Mouse (Mus musculus) Patski (cell line): ENCODE data around the gene Ces4a. TPM values are rescaled to one million over a fixed set of nuclear protein-coding genes. Genes with fewer than 3 reads are reported as not detected.
"Not testable (repeated sequence)": the region's sequence is repeated elsewhere in the genome, so short reads cannot be mapped to it uniquely, and the experiment has no call there.

Experiments
- ATAC-seq: fragments of 100-300 bp; one replicate; pipeline ENCODE4 v1.8.0; 2021
- CTCF ChIA-PET: fragments of 350-600 bp; sonication (Branson Sonifier 250); formaldehyde crosslinking; loops from one replicate; lab custom pipeline; 2022; ENCODE audit warnings: inconsistent platforms; lab: Charles Lee
- POLR2A ChIA-PET: fragments of 350-600 bp; sonication (Branson Sonifier 250); formaldehyde crosslinking; loops from one replicate; lab custom pipeline; 2022; ENCODE audit warnings: antibody characterized with exemption, inconsistent platforms; lab: Charles Lee
- DNase-seq: peaks from one replicate; pipeline ENCODE4 v3.0.0-alpha.2; 2011; ENCODE audit warnings: low read depth, low spot score
- H3K27me3 ChIP-seq: fragments of 371-371 bp; one replicate; pipeline ENCODE4 v1.5.1; 2021
- CTCF ChIP-seq: fragments of 100-300 bp; IDR thresholded peaks from one replicate; pipeline ENCODE4 v1.5.1; 2021
- in situ Hi-C: fragments of 300-500 bp; cut with MboI; formaldehyde crosslinking; loops from 3 replicates; pipeline ENCODE4 v1.11.1; 2018; ENCODE audit warnings: low pct_unique_long_range_greater_than_20kb, mixed read lengths
- polyA plus RNA-seq: library from polyadenylated mRNA; unstranded; gene quantifications from one replicate; pipeline ENCODE4 v1.2.3, GENCODE M21; 2021

Gene Ces4a
- polyA plus RNA-seq, 1 experiment from 2014 or later, result not detected

- no peaks in the 10 kb centered on the region for H3K27me3 ChIP-seq
- in situ Hi-C loops, result no loop called here
- ChIA-PET POLR2A (interaction anchor here (0.7 kb wide), 1 partner anchor 16 kb away, joined by 4 read pairs; no protein-coding TSS in a partner anchor), CTCF (interaction anchor here (1.2 kb wide), 1 partner anchor 48 kb away, joined by 3 read pairs; no protein-coding TSS in a partner anchor)
- ATAC-seq (no peak), DNase-seq (no peak)
- no peak for TF ChIP-seq CTCF
Observed at GRCm38 (mm10) chr8:105169582-105169981, 38.0 kb downstream of the Ces4a start.

- ChIA-PET POLR2A (interaction anchor here (0.7 kb wide), 1 partner anchor 17 kb away, joined by 4 read pairs; no protein-coding TSS in a partner anchor), CTCF (interaction anchor here (1.2 kb wide), 1 partner anchor 47 kb away, joined by 3 read pairs; no protein-coding TSS in a partner anchor)
- H3K27me3 ChIP-seq, result no peaks in the 10 kb centered on the region
- no peak for TF ChIP-seq CTCF
- in situ Hi-C loops, result no loop called here
- no peak for DNase-seq
- ATAC-seq, result peak; percentile 10
Observed at GRCm38 (mm10) chr8:105170041-105170380, 38.4 kb downstream of the Ces4a start.

- in situ Hi-C loops, result no loop called here
- ATAC-seq (peak; percentile 88), DNase-seq (peak; percentile 54)
- ChIA-PET CTCF (interaction anchor here (1.2 kb wide), 1 partner anchor 47 kb away, joined by 3 read pairs; no protein-coding TSS in a partner anchor), POLR2A (no interaction called here)
- no peak for TF ChIP-seq CTCF
- H3K27me3 ChIP-seq, result no peaks in the 10 kb centered on the region
Observed at GRCm38 (mm10) chr8:105170381-105171115, 38.9 kb downstream of the Ces4a start, which contains the start of gene Cbfb. TSS of gene Cbfb (plus strand) at chr8:105170674.

GRCm38 (mm10) chr8:105171116-105172002 lies 39.8 kb downstream of the Ces4a start:
- peak; percentile 49 for ATAC-seq
- no peak for TF ChIP-seq CTCF

GRCm38 (mm10) chr8:105172003-105172362 lies 40.4 kb downstream of the Ces4a start:
- no peak for ATAC-seq
- no peak for TF ChIP-seq CTCF
- POLR2A ChIA-PET, result interaction anchor here (0.7 kb wide), 1 partner anchor 19 kb away, joined by 3 read pairs; no protein-coding TSS in a partner anchor
- H3K27me3 ChIP-seq, result no peaks in the 10 kb centered on the region
- CTCF ChIA-PET, result no interaction called here
- in situ Hi-C loops, result no loop called here
- no peak for DNase-seq

More at GRCm38 (mm10) chr8:105171116-105172002, 39.8 kb downstream of the Ces4a start:
- DNase-seq, result no peak
- in situ Hi-C loops, result no loop called here
- ChIA-PET POLR2A (interaction anchor here (0.7 kb wide), 1 partner anchor 19 kb away, joined by 3 read pairs; no protein-coding TSS in a partner anchor), CTCF (no interaction called here)
- H3K27me3 ChIP-seq, result no peaks in the 10 kb centered on the region

GRCm38 (mm10) chr8:105175287-105175686 lies 43.7 kb downstream of the Ces4a start:
- DNase-seq, POLR2A ChIA-PET: not testable (repeated sequence)
- CTCF ChIA-PET, result interaction anchor here (1.0 kb wide), 1 partner anchor 10 kb away, joined by 3 read pairs; no protein-coding TSS in a partner anchor

GRCm38 (mm10) chr8:105178211-105178800 lies 46.7 kb downstream of the Ces4a start:
- DNase-seq (no peak), ATAC-seq (no peak)
- POLR2A ChIA-PET, result no interaction called here
- CTCF ChIA-PET, result interaction anchor here (0.9 to 2.1 kb wide), 7 partner anchors 10 to 43 kb away, joined by 3 to 7 read pairs (median 3); no protein-coding TSS in a partner anchor
- no peak for TF ChIP-seq CTCF
- in situ Hi-C loops, result no loop called here
- no peaks in the 10 kb centered on the region for H3K27me3 ChIP-seq

More at GRCm38 (mm10) chr8:105175287-105175686, 43.7 kb downstream of the Ces4a start:
- in situ Hi-C loops, ATAC-seq, H3K27me3 ChIP-seq: not testable (repeated sequence)

- H3K27me3 ChIP-seq, result no peaks in the 10 kb centered on the region
- DNase-seq (no peak), ATAC-seq (no peak)
- in situ Hi-C loops, result no loop called here
- ChIA-PET POLR2A (no interaction called here), CTCF (interaction anchor here (1.4 to 1.9 kb wide), 2 partner anchors 8 to 36 kb away, joined by 6 to 7 read pairs; no protein-coding TSS in a partner anchor)
- TF ChIP-seq CTCF, result no peak
Observed at GRCm38 (mm10) chr8:105182201-105182600, 50.6 kb downstream of the Ces4a start.

- TF ChIP-seq CTCF, result no peak
- POLR2A ChIA-PET, result interaction anchor here (0.6 kb wide), 1 partner anchor 35 kb away, joined by 4 read pairs; no protein-coding TSS in a partner anchor
- CTCF ChIA-PET, result interaction anchor here (1.0 to 1.4 kb wide), 3 partner anchors 12 to 31 kb away, joined by 3 to 11 read pairs (median 3); no protein-coding TSS in a partner anchor
- ATAC-seq (peak; percentile 96), DNase-seq (peak; percentile 61)
- in situ Hi-C loops, result no loop called here
- H3K27me3 ChIP-seq, result no peaks in the 10 kb centered on the region
Observed at GRCm38 (mm10) chr8:105186467-105187005, 54.9 kb downstream of the Ces4a start.
